Mouse (Mus musculus) G1E (cell line): ENCODE data around the gene 1700012A03Rik.

ENCODE experiments used
- CTCF ChIP-seq: IDR thresholded peaks from 2 replicates; pipeline ENCODE4 v1.5.1; 2012; ENCODE audit warnings: low read depth, low read length, inconsistent platforms, mixed read lengths
- TAL1 ChIP-seq: conservative IDR thresholded peaks from 2 replicates; pipeline ENCODE4 v1.6.1; 2012; ENCODE audit warnings: low read depth, low read length, inconsistent platforms, mixed read lengths

GRCm38 (mm10) chr6:32005914-32006313 is 44.1 kb upstream of the 1700012A03Rik start:
- no peak for TF ChIP-seq CTCF
- no peak for TF ChIP-seq TAL1
